Mouse (Mus musculus): ENCODE data around the gene Nfix. TPM values are rescaled to one million over a fixed set of nuclear protein-coding genes. Genes with fewer than 3 reads are reported as not detected.

Nfix gene
- polyA plus RNA-seq, 1 experiment from 2014 or later = 3.7 TPM

DNA sequence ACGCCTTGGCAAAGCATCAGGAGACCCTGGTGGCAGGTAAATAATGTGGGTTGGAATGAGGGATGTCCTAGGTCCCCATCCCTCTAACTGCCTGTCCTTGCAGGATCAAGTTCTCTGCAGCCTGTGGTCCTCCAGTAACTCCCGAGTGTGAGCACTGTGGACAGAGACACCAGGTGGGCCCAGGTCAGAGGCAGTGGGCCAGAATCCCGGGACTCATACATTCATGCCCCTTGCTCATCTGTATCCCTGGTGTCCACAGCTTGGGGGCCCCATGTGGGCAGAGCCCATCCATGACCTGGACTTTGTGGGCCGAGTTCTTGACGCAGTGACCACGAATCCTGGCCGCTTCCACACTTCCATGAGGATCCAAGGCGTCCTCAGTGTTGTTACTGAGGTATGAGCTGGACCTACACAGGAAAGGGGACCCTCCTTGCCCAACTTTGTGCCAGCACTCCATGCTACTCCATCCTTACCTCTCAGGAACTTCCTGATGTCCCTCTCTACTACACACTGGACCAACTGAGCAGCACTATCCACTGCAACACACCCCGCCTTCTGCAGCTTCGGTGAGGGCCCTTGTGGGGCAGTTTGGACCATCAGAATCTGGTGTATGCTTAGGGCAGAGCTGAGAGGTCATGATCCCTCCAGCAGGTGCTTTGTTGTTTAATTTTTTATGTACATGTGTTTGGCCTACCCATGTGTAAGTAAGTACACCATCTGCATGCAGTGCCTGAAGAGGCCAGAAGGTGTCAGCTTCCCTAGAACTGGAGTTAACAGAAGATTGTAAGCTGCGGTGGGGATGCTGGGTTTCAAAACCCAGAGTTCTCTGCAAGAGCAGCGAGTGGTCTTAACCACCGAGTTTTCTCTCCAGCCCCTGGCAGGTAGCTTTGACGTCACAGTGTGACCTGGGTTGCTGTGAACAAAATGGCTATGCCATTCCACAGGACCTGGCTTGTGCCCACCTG is 102.7 kb downstream of the Nfix start:
- no peaks in the 10 kb centered on the region for H3K9me3 ChIP-seq (ENCODE audit: control insufficient read depth, low read length)
- H3K9ac ChIP-seq (ENCODE audit: low read length) = no peak overlapping the region
- H3K4me1 ChIP-seq (ENCODE audit: control insufficient read depth, insufficient read depth, low read length) = no peaks in the 10 kb centered on the region
- no peak overlapping the region for H3K27ac ChIP-seq (ENCODE audit: low read depth, low read length)
- peaks cover 17% of the 10 kb centered on the region for H3K27me3 ChIP-seq (ENCODE audit: control insufficient read depth, insufficient read depth, low read length)
- H3K4me3 ChIP-seq (ENCODE audit: low read depth, low read length) = no peak overlapping the region
- WGBS = 89% methylated on average over 14 of the region's 14 CpGs
- DNase-seq (ENCODE audit: low spot score) (peak; percentile 21), ATAC-seq (ENCODE audit: insufficient read depth, low FRiP score, low TSS enrichment) (no peak)
- peaks cover 11% of the 10 kb centered on the region; the same call in 1 of the 2 replicates for H3K36me3 ChIP-seq (ENCODE audit: control insufficient read depth, insufficient read depth, low read length)
- no peak overlapping the region for H3K4me2 ChIP-seq (ENCODE audit: low read depth)

DNA sequence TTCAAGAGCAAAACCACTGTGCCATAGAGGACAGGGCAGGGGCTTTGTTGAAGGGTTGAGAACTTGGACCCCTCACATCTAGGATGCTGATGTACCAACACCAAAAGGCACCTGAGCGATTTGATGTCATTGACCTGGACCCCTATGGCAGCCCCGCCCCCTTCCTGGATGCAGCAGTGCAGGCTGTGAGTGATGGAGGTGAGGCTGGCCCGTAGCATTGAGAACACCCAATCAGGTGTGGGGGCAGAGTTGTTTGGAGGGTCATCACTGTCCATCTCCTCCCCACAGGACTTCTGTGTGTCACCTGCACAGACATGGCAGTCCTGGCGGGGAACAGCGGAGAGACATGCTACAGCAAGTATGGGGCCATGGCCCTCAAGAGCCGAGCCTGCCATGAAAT is 105.0 kb downstream of the Nfix start:
- ATAC-seq (ENCODE audit: insufficient read depth, low FRiP score, low TSS enrichment) = no peak
- Histone ChIP-seq H3K4me3 (ENCODE audit: low read depth, low read length) (no peak overlapping the region), H3K36me3 (ENCODE audit: control insufficient read depth, insufficient read depth, low read length) (peaks cover 13% of the 10 kb centered on the region), H3K4me1 (ENCODE audit: control insufficient read depth, insufficient read depth, low read length) (no peaks in the 10 kb centered on the region; the same call in 1 of the 2 replicates), H3K4me2 (ENCODE audit: low read depth) (no peak overlapping the region), H3K27ac (ENCODE audit: low read depth, low read length) (no peak overlapping the region), H3K9me3 (ENCODE audit: control insufficient read depth, low read length) (no peaks in the 10 kb centered on the region), H3K9ac (ENCODE audit: low read length) (no peak overlapping the region), H3K27me3 (ENCODE audit: control insufficient read depth, insufficient read depth, low read length) (no peaks in the 10 kb centered on the region)
- no peak for DNase-seq (ENCODE audit: low spot score)
- 95% methylated on average over 6 of the region's 6 CpGs for WGBS

DNA sequence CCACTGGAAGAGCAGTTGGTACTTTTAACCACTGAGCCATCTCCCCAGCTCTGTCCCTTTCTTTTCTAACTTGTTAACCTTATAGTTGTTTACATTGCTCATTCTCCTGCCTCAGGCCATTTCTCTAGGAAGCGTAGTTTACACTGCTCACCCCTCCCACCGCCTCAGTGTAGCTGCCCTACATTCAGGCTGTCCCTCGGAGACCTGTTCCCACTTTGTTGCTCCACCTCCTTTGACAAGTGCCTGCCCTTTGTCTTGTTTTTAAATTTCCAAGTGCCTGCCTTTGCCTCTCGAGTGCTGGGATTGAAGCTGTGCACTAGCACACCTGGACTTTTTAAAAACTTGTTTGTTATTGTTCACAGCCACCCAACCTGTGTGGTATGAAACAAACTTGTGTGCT is 106.8 kb downstream of the Nfix start:
- Histone ChIP-seq H3K36me3 (ENCODE audit: control insufficient read depth, insufficient read depth, low read length) (peaks cover 11% of the 10 kb centered on the region), H3K27me3 (ENCODE audit: control insufficient read depth, insufficient read depth, low read length) (no peaks in the 10 kb centered on the region), H3K9me3 (ENCODE audit: control insufficient read depth, low read length) (no peaks in the 10 kb centered on the region), H3K9ac (ENCODE audit: low read length) (no peak overlapping the region), H3K27ac (ENCODE audit: low read depth, low read length) (no peak overlapping the region), H3K4me2 (ENCODE audit: low read depth) (no peak overlapping the region), H3K4me3 (ENCODE audit: low read depth, low read length) (no peak overlapping the region), H3K4me1 (ENCODE audit: control insufficient read depth, insufficient read depth, low read length) (peaks cover 5% of the 10 kb centered on the region)
- 80% methylated on average over 4 of the region's 4 CpGs for WGBS
- no peak for DNase-seq (ENCODE audit: low spot score)
- ATAC-seq (ENCODE audit: insufficient read depth, low FRiP score, low TSS enrichment) = no peak

DNA sequence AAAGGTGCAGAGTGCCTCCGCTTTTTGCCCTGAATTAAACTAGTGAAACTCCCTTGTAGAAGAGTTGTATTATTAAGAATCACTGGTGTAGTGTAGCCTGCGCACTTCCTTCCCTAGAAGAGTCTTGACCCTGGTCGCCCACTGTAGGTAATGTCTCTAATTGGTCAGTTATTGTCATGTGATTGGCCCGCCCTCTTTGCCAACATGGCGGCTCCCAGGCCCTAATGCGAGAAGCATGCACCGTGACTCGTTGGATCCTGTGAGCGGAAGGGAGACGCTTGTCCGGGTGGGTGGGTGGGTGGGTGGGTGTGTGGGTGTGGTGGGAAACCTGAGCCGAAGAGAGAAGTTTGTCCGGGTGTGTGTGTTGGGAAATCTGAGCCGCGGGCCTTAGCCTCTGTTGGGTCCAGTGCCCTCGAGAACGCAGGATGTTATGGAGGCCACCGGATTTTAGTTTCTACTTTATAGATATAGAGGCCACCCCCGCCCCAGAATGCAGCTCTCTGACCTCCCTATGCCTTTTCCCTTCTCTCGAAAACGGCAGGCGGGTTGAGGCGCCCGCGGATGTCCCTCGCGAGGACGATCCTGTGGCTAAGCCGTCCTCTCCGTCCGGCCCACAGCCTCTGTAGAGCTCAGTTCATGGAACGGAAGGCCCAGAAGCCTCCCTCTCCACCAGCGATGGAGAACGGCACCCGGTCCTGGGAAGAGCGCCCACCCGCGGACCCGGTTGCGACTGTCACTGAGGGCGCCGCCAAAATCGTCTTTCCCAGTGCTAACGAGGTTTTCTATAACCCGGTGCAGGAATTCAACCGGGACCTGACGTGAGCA is 110.8 kb downstream of the Nfix start:
- Histone ChIP-seq H3K27ac (ENCODE audit: low read depth, low read length) (0 out of 2 replicates have a peak overlapping the region, but pooled peaks have one; percentile 20), H3K4me2 (ENCODE audit: low read depth) (peak overlapping the region; percentile 90), H3K4me1 (ENCODE audit: control insufficient read depth, insufficient read depth, low read length) (peaks cover 16% of the 10 kb centered on the region), H3K4me3 (ENCODE audit: low read depth, low read length) (peak overlapping the region; percentile 88), H3K27me3 (ENCODE audit: control insufficient read depth, insufficient read depth, low read length) (no peaks in the 10 kb centered on the region), H3K9me3 (ENCODE audit: control insufficient read depth, low read length) (no peaks in the 10 kb centered on the region), H3K36me3 (ENCODE audit: control insufficient read depth, insufficient read depth, low read length) (peaks cover 2% of the 10 kb centered on the region), H3K9ac (ENCODE audit: low read length) (peak overlapping the region; percentile 80)
- DNase-seq (ENCODE audit: low spot score) (peak; percentile 82), ATAC-seq (ENCODE audit: insufficient read depth, low FRiP score, low TSS enrichment) (peak; percentile 87)
- under 1% methylated on average over 47 of the region's 47 CpGs for WGBS

DNA sequence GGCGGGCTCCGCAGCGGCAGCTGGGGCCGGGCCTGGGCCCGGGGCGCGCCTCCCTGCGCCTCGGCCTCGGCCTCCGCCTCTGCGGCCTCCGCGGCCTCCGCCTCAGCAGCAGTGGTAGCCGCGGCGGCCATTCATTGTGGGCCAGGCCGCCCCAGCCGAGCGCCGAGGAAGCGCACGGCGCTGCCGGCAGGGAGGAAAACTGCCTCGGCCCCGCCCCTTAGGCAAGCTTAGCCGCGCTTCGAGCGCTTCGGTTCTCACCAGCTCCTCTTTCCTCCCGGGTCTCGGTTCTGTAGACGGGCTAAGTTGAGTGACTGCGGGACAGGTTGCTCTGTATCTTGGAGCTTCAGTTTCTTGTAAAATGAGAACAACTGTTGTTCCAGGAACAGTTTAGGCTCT is 112.4 kb downstream of the Nfix start, which contains the start of gene Nacc1:
TSS of gene Nacc1 (minus strand) at position 158 of the 396 bp plus-strand sequence.
- H3K4me3 ChIP-seq (ENCODE audit: low read depth, low read length) = peak within 1 kb of the TSS; percentile 96
- ATAC-seq (ENCODE audit: insufficient read depth, low FRiP score, low TSS enrichment) (peak; percentile 83), DNase-seq (ENCODE audit: low spot score) (peak; percentile 91)
- H3K4me2 ChIP-seq (ENCODE audit: low read depth) = peak within 1 kb of the TSS; percentile 86
- H3K27ac ChIP-seq (ENCODE audit: low read depth, low read length) = peak within 1 kb of the TSS; percentile 86
- 0% methylated on average over 31 of the region's 37 CpGs for WGBS
- peaks cover 16% of the 10 kb centered on the region for H3K4me1 ChIP-seq (ENCODE audit: control insufficient read depth, insufficient read depth, low read length)
- no peaks in the 10 kb centered on the region for H3K27me3 ChIP-seq (ENCODE audit: control insufficient read depth, insufficient read depth, low read length)
- H3K9me3 ChIP-seq (ENCODE audit: control insufficient read depth, low read length) = no peaks in the 10 kb centered on the region
- H3K9ac ChIP-seq (ENCODE audit: low read length) = peak within 1 kb of the TSS; percentile 98
- H3K36me3 ChIP-seq (ENCODE audit: control insufficient read depth, insufficient read depth, low read length) = peaks cover 2% of the 10 kb centered on the region

DNA sequence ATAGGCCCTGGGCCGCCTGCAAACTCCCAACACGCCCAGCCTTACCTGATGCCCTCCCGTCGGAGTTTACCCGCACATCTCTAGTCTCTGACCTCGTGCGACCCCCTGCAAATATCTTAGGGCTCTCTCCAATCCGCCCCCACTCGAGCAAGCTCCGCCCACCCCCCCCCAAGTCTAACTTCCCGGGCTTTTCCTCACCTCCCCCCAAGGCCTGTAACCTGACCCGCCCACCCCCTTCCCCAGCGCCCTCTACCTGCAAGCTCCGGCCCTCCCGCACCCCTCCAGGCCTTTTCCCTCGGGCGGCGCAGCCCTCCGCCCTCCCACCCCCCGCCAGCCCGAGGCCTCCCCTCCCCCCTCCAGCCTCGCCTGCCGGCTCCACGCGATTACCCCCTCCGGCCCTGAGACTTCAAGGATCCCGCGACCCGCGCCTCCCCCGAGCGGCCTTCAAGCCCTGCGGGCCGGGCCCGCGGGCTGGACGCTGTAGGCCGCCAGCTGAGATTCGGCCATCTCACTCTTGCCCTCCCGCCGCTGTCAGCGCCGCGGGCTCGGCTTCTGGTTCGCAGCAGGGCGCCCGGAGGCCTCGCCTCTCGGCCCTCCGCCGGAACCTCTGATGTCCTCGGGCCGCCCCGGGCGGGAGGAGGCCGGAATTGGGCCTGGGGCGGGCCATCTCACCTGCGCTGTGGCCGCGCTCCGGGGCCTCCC is 113.0 kb downstream of the Nfix start:
- H3K36me3 ChIP-seq (ENCODE audit: control insufficient read depth, insufficient read depth, low read length) = peaks cover 1% of the 10 kb centered on the region
- ATAC-seq (ENCODE audit: insufficient read depth, low FRiP score, low TSS enrichment) = peak; percentile 24
- H3K4me3 ChIP-seq (ENCODE audit: low read depth, low read length) = peak overlapping the region; percentile 96
- DNase-seq (ENCODE audit: low spot score) = peak; percentile 58
- H3K9me3 ChIP-seq (ENCODE audit: control insufficient read depth, low read length) = no peaks in the 10 kb centered on the region
- WGBS = 1% methylated on average over 46 of the region's 62 CpGs
- peak overlapping the region; percentile 86 for H3K4me2 ChIP-seq (ENCODE audit: low read depth)
- peaks cover 16% of the 10 kb centered on the region for H3K4me1 ChIP-seq (ENCODE audit: control insufficient read depth, insufficient read depth, low read length)
- peak overlapping the region; percentile 86 for H3K27ac ChIP-seq (ENCODE audit: low read depth, low read length)
- H3K9ac ChIP-seq (ENCODE audit: low read length) = peak overlapping the region; percentile 98
- H3K27me3 ChIP-seq (ENCODE audit: control insufficient read depth, insufficient read depth, low read length) = no peaks in the 10 kb centered on the region

DNA sequence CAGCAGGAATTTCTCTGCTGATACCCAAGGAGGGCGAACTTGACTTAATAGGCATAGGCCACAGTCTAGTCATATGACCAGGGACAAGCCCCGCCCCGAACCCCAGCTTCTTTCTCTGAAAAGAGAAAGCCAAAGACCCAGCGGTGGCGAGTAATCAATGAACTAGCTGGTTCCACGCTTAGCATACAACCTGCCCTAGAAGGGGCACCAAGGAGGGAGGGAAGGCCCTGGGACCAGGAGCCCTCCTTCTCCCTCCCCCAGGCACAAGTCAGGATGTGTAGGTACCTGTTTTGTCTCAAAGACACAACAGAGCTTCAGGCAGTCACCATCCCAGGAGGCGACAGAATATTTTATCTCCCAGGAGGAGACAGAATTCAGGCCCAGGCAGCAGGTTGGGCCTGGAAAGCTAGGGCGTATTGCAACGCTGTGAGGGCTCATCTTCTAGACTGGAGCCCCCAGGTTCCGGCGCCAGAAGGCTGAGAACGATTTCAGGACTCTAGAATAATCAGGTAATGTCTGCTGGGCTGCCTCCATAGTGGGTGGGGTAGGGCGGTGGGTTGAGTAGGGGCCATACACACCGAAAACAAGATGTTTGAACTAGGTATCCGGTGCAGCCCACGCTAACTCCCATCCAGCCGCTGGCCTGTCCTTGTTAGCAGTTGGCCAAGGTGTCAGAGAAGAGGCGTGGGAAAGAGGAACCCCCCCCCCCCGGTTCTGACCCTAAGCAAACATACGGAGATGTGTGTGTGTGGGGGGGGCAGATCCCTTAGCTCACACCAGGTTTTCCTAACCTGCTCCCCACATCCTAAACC is 113.7 kb downstream of the Nfix start, which contains the start of gene Trmt1:
TSS of gene Trmt1 (plus strand) at position 117 of the 812 bp plus-strand sequence.
- peak; percentile 26 for DNase-seq (ENCODE audit: low spot score)
- H3K9me3 ChIP-seq (ENCODE audit: control insufficient read depth, low read length) = no peaks in the 10 kb centered on the region
- H3K9ac ChIP-seq (ENCODE audit: low read length) = peak within 1 kb of the TSS; percentile 98
- peaks cover 16% of the 10 kb centered on the region for H3K4me1 ChIP-seq (ENCODE audit: control insufficient read depth, insufficient read depth, low read length)
- peak within 1 kb of the TSS; percentile 86 for H3K27ac ChIP-seq (ENCODE audit: low read depth, low read length)
- ATAC-seq (ENCODE audit: insufficient read depth, low FRiP score, low TSS enrichment) = 0 out of 2 replicates have a peak, but pooled peaks have one; percentile 1
- 9% methylated on average over 20 of the region's 20 CpGs for WGBS
- H3K27me3 ChIP-seq (ENCODE audit: control insufficient read depth, insufficient read depth, low read length) = no peaks in the 10 kb centered on the region
- no peaks in the 10 kb centered on the region for H3K36me3 ChIP-seq (ENCODE audit: control insufficient read depth, insufficient read depth, low read length)
- peak within 1 kb of the TSS; percentile 96 for H3K4me3 ChIP-seq (ENCODE audit: low read depth, low read length)
- peak within 1 kb of the TSS; percentile 86 for H3K4me2 ChIP-seq (ENCODE audit: low read depth)

All from neural tube, embryonic 11.5 days (tissue).